Mouse (Mus musculus): ENCODE data around the gene Arl13a. TPM values are rescaled to one million over a fixed set of nuclear protein-coding genes. Genes with fewer than 3 reads are reported as not detected.

Arl13a gene
- polyA plus RNA-seq, 1 experiment: not detected

- H3K27me3 ChIP-seq (ENCODE audit: control insufficient read depth, insufficient read depth, low read length, poor library complexity, severe bottlenecking): no peaks in the 10 kb centered on the region
- H3K4me3 ChIP-seq (ENCODE audit: low read depth, low read length): peak within 1 kb of the TSS; percentile 17
- H3K27ac ChIP-seq (ENCODE audit: insufficient read depth, low read length): no peak within 1 kb of the TSS
- H3K36me3 ChIP-seq (ENCODE audit: control insufficient read depth, insufficient read depth, low read length, poor library complexity, severe bottlenecking): no peaks in the 10 kb centered on the region
- TF ChIP-seq POLR2A (IDR thresholded peaks at IDR 0.05; ENCODE audit: insufficient read depth, low read length): no peak
- no peak for TF ChIP-seq CTCF (IDR thresholded peaks at IDR 0.05; ENCODE audit: low read depth, low read length)
- TF ChIP-seq EP300 (IDR thresholded peaks at IDR 0.05; ENCODE audit: insufficient read depth, low read depth, low read length): no peak
- peaks cover 2% of the 10 kb centered on the region for H3K4me1 ChIP-seq (ENCODE audit: control insufficient read depth, insufficient read depth, low read length)
- H3K9me3 ChIP-seq (replicated peaks; ENCODE audit: control insufficient read depth, insufficient read depth, low read length, poor library complexity, severe bottlenecking): no peaks in the 10 kb centered on the region
- no peak within 1 kb of the TSS for H3K9ac ChIP-seq (ENCODE audit: low read depth, poor library complexity, severe bottlenecking)
These were observed 25.1 kb upstream of the Arl13a start, which contains the start of gene Xkrx for GRCm38 (mm10) chrX:134162043-134162720. Xkrx (minus strand) TSS chrX:134162076.

- no peaks in the 10 kb centered on the region for H3K36me3 ChIP-seq (ENCODE audit: control insufficient read depth, insufficient read depth, low read length, poor library complexity, severe bottlenecking)
- H3K27ac ChIP-seq (ENCODE audit: insufficient read depth, low read length): no peak overlapping the region
- no peaks in the 10 kb centered on the region for H3K9me3 ChIP-seq (replicated peaks; ENCODE audit: control insufficient read depth, insufficient read depth, low read length, poor library complexity, severe bottlenecking)
- H3K27me3 ChIP-seq (ENCODE audit: control insufficient read depth, insufficient read depth, low read length, poor library complexity, severe bottlenecking): no peaks in the 10 kb centered on the region
- peaks cover 2% of the 10 kb centered on the region for H3K4me1 ChIP-seq (ENCODE audit: control insufficient read depth, insufficient read depth, low read length)
- TF ChIP-seq POLR2A (IDR thresholded peaks at IDR 0.05; ENCODE audit: insufficient read depth, low read length) (no peak), EP300 (IDR thresholded peaks at IDR 0.05; ENCODE audit: insufficient read depth, low read depth, low read length) (no peak), CTCF (IDR thresholded peaks at IDR 0.05; ENCODE audit: low read depth, low read length) (no peak)
- H3K9ac ChIP-seq (ENCODE audit: low read depth, poor library complexity, severe bottlenecking): no peak overlapping the region
- H3K4me3 ChIP-seq (ENCODE audit: low read depth, low read length): peak overlapping the region; percentile 17
These were observed 24.5 kb upstream of the Arl13a start for GRCm38 (mm10) chrX:134162826-134163225.

- no peaks in the 10 kb centered on the region for H3K36me3 ChIP-seq (ENCODE audit: control insufficient read depth, insufficient read depth, low read length, poor library complexity, severe bottlenecking)
- TF ChIP-seq CTCF (IDR thresholded peaks at IDR 0.05; ENCODE audit: low read depth, low read length): no peak
- no peak for TF ChIP-seq EP300 (IDR thresholded peaks at IDR 0.05; ENCODE audit: insufficient read depth, low read depth, low read length)
- no peak for TF ChIP-seq POLR2A (IDR thresholded peaks at IDR 0.05; ENCODE audit: insufficient read depth, low read length)
- H3K27me3 ChIP-seq (ENCODE audit: control insufficient read depth, insufficient read depth, low read length, poor library complexity, severe bottlenecking): no peaks in the 10 kb centered on the region
- peaks cover 2% of the 10 kb centered on the region for H3K4me1 ChIP-seq (ENCODE audit: control insufficient read depth, insufficient read depth, low read length)
- H3K9me3 ChIP-seq (replicated peaks; ENCODE audit: control insufficient read depth, insufficient read depth, low read length, poor library complexity, severe bottlenecking): no peaks in the 10 kb centered on the region
- H3K4me3 ChIP-seq (ENCODE audit: low read depth, low read length): no peak overlapping the region
- no peak overlapping the region for H3K27ac ChIP-seq (ENCODE audit: insufficient read depth, low read length)
- no peak overlapping the region for H3K9ac ChIP-seq (ENCODE audit: low read depth, poor library complexity, severe bottlenecking)
These were observed 23.8 kb upstream of the Arl13a start for GRCm38 (mm10) chrX:134163484-134163883.

GRCm38 (mm10) chrX:134170584-134170983 is 16.7 kb upstream of the Arl13a start:
- Histone ChIP-seq H3K4me3 (ENCODE audit: low read depth, low read length) (no peak overlapping the region), H3K4me1 (ENCODE audit: control insufficient read depth, insufficient read depth, low read length) (no peaks in the 10 kb centered on the region), H3K27me3 (ENCODE audit: control insufficient read depth, insufficient read depth, low read length, poor library complexity, severe bottlenecking) (no peaks in the 10 kb centered on the region; the same call in 1 of the 2 replicates), H3K27ac (ENCODE audit: insufficient read depth, low read length) (no peak overlapping the region), H3K9me3 (replicated peaks; ENCODE audit: control insufficient read depth, insufficient read depth, low read length, poor library complexity, severe bottlenecking) (no peaks in the 10 kb centered on the region), H3K9ac (ENCODE audit: low read depth, poor library complexity, severe bottlenecking) (no peak overlapping the region), H3K36me3 (ENCODE audit: control insufficient read depth, insufficient read depth, low read length, poor library complexity, severe bottlenecking) (no peaks in the 10 kb centered on the region)
- TF ChIP-seq EP300 (IDR thresholded peaks at IDR 0.05; ENCODE audit: insufficient read depth, low read depth, low read length) (no peak), CTCF (IDR thresholded peaks at IDR 0.05; ENCODE audit: low read depth, low read length) (no peak), POLR2A (IDR thresholded peaks at IDR 0.05; ENCODE audit: insufficient read depth, low read length) (no peak)

- no peaks in the 10 kb centered on the region for H3K9me3 ChIP-seq (replicated peaks; ENCODE audit: control insufficient read depth, insufficient read depth, low read length, poor library complexity, severe bottlenecking)
- H3K4me1 ChIP-seq (ENCODE audit: control insufficient read depth, insufficient read depth, low read length): no peaks in the 10 kb centered on the region
- H3K9ac ChIP-seq (ENCODE audit: low read depth, poor library complexity, severe bottlenecking): no peak overlapping the region
- H3K27me3 ChIP-seq (ENCODE audit: control insufficient read depth, insufficient read depth, low read length, poor library complexity, severe bottlenecking): no peaks in the 10 kb centered on the region; the same call in 1 of the 2 replicates
- H3K4me3 ChIP-seq (ENCODE audit: low read depth, low read length): no peak overlapping the region
- TF ChIP-seq POLR2A (IDR thresholded peaks at IDR 0.05; ENCODE audit: insufficient read depth, low read length): no peak
- H3K27ac ChIP-seq (ENCODE audit: insufficient read depth, low read length): no peak overlapping the region
- H3K36me3 ChIP-seq (ENCODE audit: control insufficient read depth, insufficient read depth, low read length, poor library complexity, severe bottlenecking): no peaks in the 10 kb centered on the region
These were observed 12.6 kb upstream of the Arl13a start for GRCm38 (mm10) chrX:134174699-134175098.

GRCm38 (mm10) chrX:134208491-134208890 is 21.2 kb downstream of the Arl13a start:
- Histone ChIP-seq H3K4me3 (ENCODE audit: low read depth, low read length) (no peak overlapping the region), H3K27ac (ENCODE audit: insufficient read depth, low read length) (no peak overlapping the region), H3K9me3 (replicated peaks; ENCODE audit: control insufficient read depth, insufficient read depth, low read length, poor library complexity, severe bottlenecking) (no peaks in the 10 kb centered on the region), H3K9ac (ENCODE audit: low read depth, poor library complexity, severe bottlenecking) (no peak overlapping the region), H3K36me3 (ENCODE audit: control insufficient read depth, insufficient read depth, low read length, poor library complexity, severe bottlenecking) (no peaks in the 10 kb centered on the region), H3K4me1 (ENCODE audit: control insufficient read depth, insufficient read depth, low read length) (no peaks in the 10 kb centered on the region), H3K27me3 (ENCODE audit: control insufficient read depth, insufficient read depth, low read length, poor library complexity, severe bottlenecking) (no peaks in the 10 kb centered on the region)
- no peak for TF ChIP-seq CTCF (IDR thresholded peaks at IDR 0.05; ENCODE audit: low read depth, low read length)
- no peak for TF ChIP-seq EP300 (IDR thresholded peaks at IDR 0.05; ENCODE audit: insufficient read depth, low read depth, low read length)
- no peak for TF ChIP-seq POLR2A (IDR thresholded peaks at IDR 0.05; ENCODE audit: insufficient read depth, low read length)
